Mouse (Mus musculus): Measurements from ENCODE around the gene Barhl1.

GRCm38 (mm10) chr2:28945388-28945787 is 28.9 kb upstream of the Barhl1 start:
- TF ChIP-seq POLR2A (IDR thresholded peaks at IDR 0.05; ENCODE audit: insufficient read length, low read depth) (no peak), TCF12 (IDR thresholded peaks at IDR 0.05; ENCODE audit: insufficient read depth, poor library complexity, severe bottlenecking) (no peak), MAX (IDR thresholded peaks at IDR 0.05; ENCODE audit: low read depth) (no peak), POLR2AphosphoS2 (IDR thresholded peaks at IDR 0.05; ENCODE audit: insufficient read length, low read depth) (no peak), CEBPB (IDR thresholded peaks at IDR 0.05; ENCODE audit: insufficient read depth, poor library complexity, severe bottlenecking) (no peak), USF1 (IDR thresholded peaks at IDR 0.05; ENCODE audit: low read depth) (no peak)

All from myocyte (in vitro differentiated cells).